Mouse (Mus musculus) heart, adult 2 months (tissue): ENCODE measurements at regions not wholly inside any gene's neighbourhood (a gene's known extent, or its start where the extent isn't known, plus 50 kb on each side); places are given as distances from the start of the nearest gene placed in this dataset.

Source experiments
- CTCF ChIP-seq: fragments of 200-600 bp; IDR thresholded peaks from 2 replicates; pipeline ENCODE4 v1.8.1; 2022; ENCODE audit warnings: antibody characterized with exemption, mild to moderate bottlenecking, moderate library complexity
- EP300 ChIP-seq: fragments of 200-500 bp; IDR thresholded peaks from 2 replicates; pipeline ENCODE4 v1.6.1; 2011; ENCODE audit warnings: low read depth, low read length, control low read depth; ENCODE audit not compliant: insufficient read depth
- POLR2A ChIP-seq: fragments of 200-500 bp; IDR thresholded peaks from 2 replicates; pipeline ENCODE4 v1.6.1; 2011; ENCODE audit warnings: mild to moderate bottlenecking, low read depth, low read length, control low read depth; ENCODE audit not compliant: insufficient read depth

DNA sequence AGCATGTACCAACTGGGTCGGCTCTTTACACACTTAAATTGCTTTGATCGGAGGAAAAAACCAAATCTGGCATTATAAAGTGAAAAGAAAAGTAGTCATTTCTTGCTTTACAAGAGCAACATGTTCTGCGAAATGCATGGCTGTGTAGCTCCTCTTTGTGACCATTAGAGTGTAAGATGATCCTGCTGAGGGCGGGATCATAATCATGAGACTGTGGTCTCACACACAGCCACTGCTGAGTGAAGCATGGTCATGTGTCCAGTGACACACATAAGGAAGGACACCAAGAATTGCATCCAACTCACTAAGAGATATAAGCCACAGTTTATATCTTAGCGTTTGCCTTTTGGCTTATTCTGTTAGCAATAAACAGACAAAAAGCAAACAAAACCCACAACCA lies 53.8 kb upstream of the C1qtnf3 start:
- TF ChIP-seq CTCF (no peak), EP300 (no peak), POLR2A (no peak)
